Mouse (Mus musculus) R1 (cell line): Measurements from ENCODE around the gene Lrrc45.
"Not testable (repeated sequence)": the region's sequence is repeated elsewhere in the genome, so short reads cannot be mapped to it uniquely, and the experiment has no call there.

Experiments
- DNase-seq: peaks from one replicate; pipeline ENCODE4 v3.0.0-alpha.2; 2018; ENCODE audit warnings: low read depth, low spot score

The Lrrc45 gene

GRCm38 (mm10) chr11:120763121-120763999 lies 49.6 kb downstream of the Lrrc45 start:
- not testable (repeated sequence) for DNase-seq

DNA sequence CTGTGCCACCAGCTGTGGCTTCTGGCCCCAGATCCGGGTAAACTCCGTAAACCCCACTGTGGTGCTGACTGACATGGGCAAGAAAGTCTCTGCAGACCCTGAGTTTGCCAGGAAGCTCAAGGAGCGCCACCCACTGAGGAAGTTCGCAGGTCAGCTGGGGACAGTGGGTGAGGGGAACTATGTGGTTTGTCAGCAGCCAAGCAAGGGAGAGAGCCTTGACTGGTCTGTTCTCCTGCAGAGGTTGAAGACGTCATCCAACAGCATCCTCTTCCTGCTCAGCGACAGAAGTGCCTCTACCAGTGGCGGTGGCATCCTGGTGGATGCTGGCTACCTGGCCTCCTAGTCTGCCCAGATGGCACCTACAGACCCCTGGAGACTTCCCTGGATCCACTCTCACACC lies 53.3 kb downstream of the Lrrc45 start:
- DNase-seq: not testable (repeated sequence)

DNA sequence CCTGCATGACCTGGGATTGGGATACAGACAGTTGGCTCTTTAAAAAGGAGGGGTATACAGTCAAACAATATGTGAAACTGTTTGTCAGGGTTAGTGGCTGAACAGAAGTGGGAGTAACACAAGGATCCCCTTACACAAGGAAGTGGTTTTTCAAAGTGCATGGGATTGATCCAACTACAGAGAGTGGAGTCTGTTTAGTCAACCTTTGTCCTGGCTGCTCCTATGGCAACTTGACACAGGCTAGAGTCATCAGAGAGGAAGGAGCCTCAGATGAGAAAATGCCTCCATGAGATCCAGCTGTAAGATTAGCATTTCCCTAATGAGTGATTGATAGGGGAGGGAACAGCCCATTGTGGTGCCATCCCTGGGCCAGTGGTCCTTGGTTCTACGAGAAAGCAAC lies 54.5 kb downstream of the Lrrc45 start:
- no peak for DNase-seq
